In the genomic region with DNA sequence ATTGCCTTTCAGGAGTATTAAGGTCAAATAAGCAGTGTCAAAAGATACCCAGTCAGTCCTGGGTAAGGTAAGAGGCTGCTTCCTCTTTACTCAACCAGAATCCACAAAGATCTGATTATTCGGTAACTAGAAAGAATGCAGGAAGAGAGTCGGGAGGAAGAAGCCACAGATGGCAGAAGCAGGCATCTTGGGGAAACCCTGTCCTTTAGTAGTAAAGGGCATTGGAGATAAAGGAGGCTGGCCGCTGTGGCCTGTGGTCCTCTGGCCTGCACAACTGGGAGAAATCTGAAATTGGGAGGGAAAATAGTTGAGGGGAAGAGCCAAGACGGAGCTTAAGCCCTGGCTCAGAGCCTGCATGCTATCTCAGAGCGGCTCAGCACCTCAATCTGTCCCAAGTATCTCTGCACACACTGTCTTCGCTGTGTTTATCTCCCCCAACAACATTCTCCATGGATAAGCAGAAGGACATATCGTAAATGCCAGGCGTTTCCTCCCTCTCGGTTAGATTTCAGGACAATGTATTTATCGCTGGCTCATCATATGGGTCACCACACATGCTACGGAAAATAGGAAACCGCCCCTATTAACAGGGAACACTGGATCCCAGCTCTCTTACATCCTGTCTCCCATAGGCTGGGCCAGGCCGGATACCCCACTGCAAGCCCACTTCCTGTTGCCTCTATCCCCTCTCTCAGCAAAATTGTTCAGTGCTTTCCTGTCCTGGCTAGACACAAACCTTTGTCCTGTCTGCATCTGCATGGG, we compare ENCODE assay signal across 9 mouse cellular contexts. TPM values are rescaled to one million over a fixed set of nuclear protein-coding genes. Genes with fewer than 3 reads are reported as not detected.
DNase-seq lines count a peak whose midpoint lies in the region; ATAC-seq and TF ChIP-seq lines count a peak whose summit lies in the region.
"Had no signal": no experiment of that assay in that cellular context is flagged by ENCODE, and none has a peak within 500 bp of the region (broad histone marks: within the 10 kb centered on the region; RNA-seq: fewer than 3 reads in every experiment).

No protein-coding gene starts in this region.

- H3K27me3 ChIP-seq in intestine, embryonic 14.5 days (replicated peaks; ENCODE audit: control insufficient read depth, insufficient read depth, low read length) = no peaks in the 10 kb centered on the region
- H3K27me3 ChIP-seq in intestine, postnatal 0 days (replicated peaks; ENCODE audit: control insufficient read depth, insufficient read depth, low read length) = no peaks in the 10 kb centered on the region
- no peaks in the 10 kb centered on the region for H3K27me3 ChIP-seq in intestine, embryonic 15.5 days (replicated peaks)

- no peaks in the 10 kb centered on the region for H3K9me3 ChIP-seq in intestine, embryonic 14.5 days (ENCODE audit: control insufficient read depth, low read length)
- H3K9me3 ChIP-seq in intestine, postnatal 0 days (ENCODE audit: control insufficient read depth) = no peaks in the 10 kb centered on the region
- no peaks in the 10 kb centered on the region for H3K9me3 ChIP-seq in intestine, embryonic 15.5 days

- peak overlapping the region; percentile 33; the same call in 1 of the 2 replicates for H3K27ac ChIP-seq in intestine, embryonic 14.5 days (ENCODE audit: low read depth)
- no peak overlapping the region for H3K27ac ChIP-seq in intestine, postnatal 0 days (ENCODE audit: low read depth, low read length)
- no peak overlapping the region for H3K27ac ChIP-seq in intestine, embryonic 15.5 days
- H3K27ac ChIP-seq: macrophage had no signal

- 55% methylated on average over 13 of the region's 13 CpGs for WGBS in intestine, embryonic 14.5 days
- 53% methylated on average over 13 of the region's 13 CpGs for WGBS in intestine, postnatal 0 days
- 49% methylated on average over 13 of the region's 13 CpGs for WGBS in intestine, embryonic 15.5 days

- H3K4me3 ChIP-seq in intestine, embryonic 14.5 days (ENCODE audit: low read depth, low read length) = no peak overlapping the region
- no peak overlapping the region for H3K4me3 ChIP-seq in intestine, postnatal 0 days (ENCODE audit: low read depth, low read length)
- H3K4me3 ChIP-seq in intestine, embryonic 15.5 days (replicated peaks) = no peak overlapping the region

- peaks cover 3% of the 10 kb centered on the region; the same call in 1 of the 2 replicates for H3K4me1 ChIP-seq in intestine, embryonic 14.5 days (replicated peaks; ENCODE audit: control insufficient read depth, insufficient read depth, low read length)
- no peaks in the 10 kb centered on the region for H3K4me1 ChIP-seq in intestine, postnatal 0 days (replicated peaks; ENCODE audit: control insufficient read depth, insufficient read depth, low read length)
- H3K4me1 ChIP-seq in intestine, embryonic 15.5 days (replicated peaks) = no peaks in the 10 kb centered on the region; the same call in 1 of the 2 replicates

- H3K36me3 ChIP-seq in intestine, embryonic 14.5 days (ENCODE audit: control insufficient read depth, insufficient read depth, low read length) = no peaks in the 10 kb centered on the region
- no peaks in the 10 kb centered on the region for H3K36me3 ChIP-seq in intestine, postnatal 0 days (ENCODE audit: control insufficient read depth, insufficient read depth)
- H3K36me3 ChIP-seq in intestine, embryonic 15.5 days = no peaks in the 10 kb centered on the region

- TF ChIP-seq CTCF in intestine, postnatal 0 days (IDR thresholded peaks at IDR 0.05; ENCODE audit: low read depth) = no peak

- ATAC-seq in intestine, embryonic 14.5 days (replicated peaks; ENCODE audit: low FRiP score, low TSS enrichment, low read depth) = no peak
- no peak for ATAC-seq in intestine, postnatal 0 days
- peak; percentile 23; the same call in 1 of the 2 replicates for ATAC-seq in intestine, embryonic 15.5 days

- H3K4me2 ChIP-seq in intestine, embryonic 14.5 days (ENCODE audit: low read length) = no peak overlapping the region
- no peak overlapping the region for H3K4me2 ChIP-seq in intestine, postnatal 0 days (replicated peaks; ENCODE audit: low read depth)
- no peak overlapping the region for H3K4me2 ChIP-seq in intestine, embryonic 15.5 days (replicated peaks)

- no peak for DNase-seq in intestine, embryonic 14.5 days (ENCODE audit: low spot score)
- peak; percentile 66 for DNase-seq in c-Kit-positive CD71-positive TER-119-negative erythroid progenitor cells, embryonic 14.5 days (ENCODE audit: low read depth)
- peak; percentile 81 for DNase-seq in lung, postnatal 25 days (ENCODE audit: low spot score)
- no peak for DNase-seq in cerebellum, adult 11 months
- DNase-seq in frontal cortex, adult 2 months (ENCODE audit: extremely low spot score in 1 of 2, low spot score in 1 of 2) = no peak
- DNase-seq in layer of hippocampus, adult 9-10 months (ENCODE audit: low spot score) = no peak

- no peak overlapping the region for H3K9ac ChIP-seq in intestine, embryonic 14.5 days (ENCODE audit: low read length)
- no peak overlapping the region for H3K9ac ChIP-seq in intestine, postnatal 0 days (ENCODE audit: low read depth, low read length)
- H3K9ac ChIP-seq in intestine, embryonic 15.5 days = 0 out of 2 replicates have a peak overlapping the region, but pooled peaks have one; percentile 1

RNA-seq across cellular contexts. Expression of a gene that starts 14.3 kb away (rescaled TPM):
- polyA plus RNA-seq in intestine, embryonic 14.5 days (2014; fragmentation: Nextera tagmentation; extraction: Ambion mirVana) = 10.1 TPM in 2 replicates
- polyA plus RNA-seq in intestine, postnatal 0 days (2015; fragmentation: Nextera tagmentation; extraction: Ambion mirVana) = 9.7 and 12.0 TPM in 2 replicates
- 8.5 and 8.8 TPM in 2 replicates for polyA plus RNA-seq in intestine, embryonic 15.5 days (2015; fragmentation: Nextera tagmentation; extraction: Ambion mirVana)
- 0.71 and 0.74 TPM in 2 replicates for polyA plus RNA-seq in frontal cortex, adult 2 months (2012; rRNA removed)
- polyA plus RNA-seq: macrophage had no signal

Comparison
In these comparisons a context has a peak if more than half of its experiments do, and no peak if none do; other contexts are left out.
1. DNase-seq: peak in c-Kit-positive CD71-positive TER-119-negative erythroid progenitor cells, embryonic 14.5 days (single experiment) and lung, postnatal 25 days (single experiment); none in intestine, embryonic 14.5 days (single experiment), cerebellum, adult 11 months (single experiment), frontal cortex, adult 2 months (0 of 2) and layer of hippocampus, adult 9-10 months (single experiment).